ENCODE assay signal across 8 mouse cellular contexts in the genomic region with DNA sequence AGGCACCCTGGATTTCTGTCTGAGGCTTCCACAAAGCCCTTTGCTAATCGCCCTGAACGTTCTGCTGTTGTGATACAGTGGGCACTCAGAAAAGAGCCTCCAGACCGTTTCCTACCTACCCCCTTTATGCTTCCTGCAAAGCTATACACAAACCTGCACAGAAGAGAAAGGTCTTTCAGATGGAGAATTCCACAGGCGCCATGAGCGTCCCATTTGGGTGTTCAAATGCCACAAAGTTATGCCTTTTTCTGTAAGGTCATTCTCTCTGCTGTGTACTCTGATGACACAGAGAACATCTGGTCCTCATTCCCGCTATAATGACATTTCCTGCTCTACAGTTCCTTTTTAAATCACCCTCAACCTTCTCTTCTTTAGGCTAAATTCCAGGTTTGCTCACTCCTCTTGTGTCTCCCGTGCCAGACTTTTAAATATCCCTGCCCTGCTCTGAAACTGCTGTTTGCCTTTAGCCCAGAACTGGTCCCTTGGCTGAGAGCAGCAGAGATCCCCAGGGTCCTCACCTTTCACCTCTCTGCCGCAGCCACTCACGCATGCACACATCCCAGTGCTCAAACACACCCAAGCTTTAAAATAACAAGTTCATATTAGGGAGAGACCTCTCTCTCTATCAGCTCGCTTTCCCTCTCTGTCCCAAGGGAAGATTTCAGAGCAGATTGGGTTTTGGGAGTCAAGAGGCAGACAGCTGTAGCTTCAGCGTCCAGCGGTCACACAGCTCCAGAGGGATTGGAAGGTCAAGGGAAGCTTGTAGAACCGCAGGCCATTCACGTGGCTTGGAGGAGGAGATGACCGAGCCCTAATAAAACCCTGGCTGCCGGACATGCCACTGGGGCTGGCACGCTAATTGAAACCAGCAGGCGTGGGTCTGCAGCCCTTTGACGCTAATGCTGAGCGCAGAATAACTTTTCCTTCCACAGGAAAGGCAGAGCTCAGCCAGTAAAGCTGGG.
DNase-seq lines count a peak whose midpoint lies in the region; ATAC-seq and TF ChIP-seq lines count a peak whose summit lies in the region.

No protein-coding gene starts in this region.

- H3K4me3 ChIP-seq in embryonic facial prominence, embryonic 14.5 days (ENCODE audit: low read depth, low read length) = no peak overlapping the region; the same call in 1 of the 2 replicates
- no peak overlapping the region for H3K4me3 ChIP-seq in olfactory bulb, adult 2 months (ENCODE audit: insufficient read depth, low read depth, low read length)

- no peak for TF ChIP-seq POLR2A in olfactory bulb, adult 2 months (IDR thresholded peaks at IDR 0.05; ENCODE audit: insufficient read depth, low read depth, low read length)

- peak; percentile 3 to 22 for DNase-seq in urinary bladder, adult 18-20 months (ENCODE audit: low spot score in 2 of 2)
- DNase-seq in urinary bladder, postnatal 10 days (ENCODE audit: low spot score) = no peak
- DNase-seq in embryonic facial prominence, embryonic 14.5 days (ENCODE audit: low spot score) = peak; percentile 73
- peak; percentile 31 to 43 for DNase-seq in heart, postnatal 14 days
- DNase-seq in kidney, postnatal 4 days = peak; percentile 58 to 68

- H3K9me3 ChIP-seq in embryonic facial prominence, embryonic 14.5 days (ENCODE audit: control insufficient read depth, low read length) = no peaks in the 10 kb centered on the region

- no peaks in the 10 kb centered on the region for H3K27me3 ChIP-seq in embryonic facial prominence, embryonic 14.5 days (replicated peaks; ENCODE audit: control insufficient read depth, insufficient read depth, low read length)

- peak overlapping the region; percentile 50 for H3K4me2 ChIP-seq in embryonic facial prominence, embryonic 14.5 days (ENCODE audit: low read depth, low read length)

- WGBS in embryonic facial prominence, embryonic 14.5 days = 16% methylated on average over 20 of the region's 20 CpGs
- 68% methylated on average over 20 of the region's 20 CpGs for WGBS in olfactory bulb, adult 2 months

- peak overlapping the region; percentile 56 for H3K27ac ChIP-seq in embryonic facial prominence, embryonic 14.5 days (replicated peaks; ENCODE audit: low read depth, low read length)
- H3K27ac ChIP-seq in olfactory bulb, adult 2 months (ENCODE audit: insufficient read depth, low read depth, low read length) = 0 out of 2 replicates have a peak overlapping the region, but pooled peaks have one; percentile 10

- no peak overlapping the region; the same call in 1 of the 2 replicates for H3K9ac ChIP-seq in embryonic facial prominence, embryonic 14.5 days (ENCODE audit: low read depth, low read length)

- peak; percentile 63 for ATAC-seq in embryonic facial prominence, embryonic 14.5 days (ENCODE audit: low read depth)
- ATAC-seq in granulocyte monocyte progenitor cell, adult 5-6 weeks (replicated peaks; ENCODE audit: poor library complexity, severe bottlenecking) = no peak
- no peak for ATAC-seq in CD4-positive, CD25-positive, alpha-beta regulatory T cell, adult 4 months

- no peak for TF ChIP-seq CTCF in olfactory bulb, adult 2 months (IDR thresholded peaks at IDR 0.05; ENCODE audit: insufficient read depth, low read depth, low read length)

- H3K36me3 ChIP-seq in embryonic facial prominence, embryonic 14.5 days (ENCODE audit: control insufficient read depth, insufficient read depth, low read length) = no peaks in the 10 kb centered on the region

- peaks cover 9% of the 10 kb centered on the region; the same call in 1 of the 2 replicates for H3K4me1 ChIP-seq in embryonic facial prominence, embryonic 14.5 days (ENCODE audit: control insufficient read depth, insufficient read depth, low read length)
- peaks cover 4% of the 10 kb centered on the region; the same call in 1 of the 2 replicates for H3K4me1 ChIP-seq in olfactory bulb, adult 2 months (ENCODE audit: control insufficient read depth, insufficient read depth, low read length)

- intact Hi-C loops in heart, postnatal 14 days (cut with DNase I) = no loop called here
